Mouse (Mus musculus) lung, postnatal 0 days (tissue): ENCODE measurements around the gene Cyb5r2.

Experiments
- CTCF ChIP-seq: IDR thresholded peaks from 2 replicates; pipeline ENCODE4 v1.5.1; 2016; ENCODE audit warnings: antibody characterized with exemption, mild to moderate bottlenecking
- EP300 ChIP-seq: IDR thresholded peaks from 2 replicates; pipeline ENCODE4 v1.6.1; 2016; ENCODE audit warnings: antibody characterized with exemption, mild to moderate bottlenecking, control low read depth

DNA sequence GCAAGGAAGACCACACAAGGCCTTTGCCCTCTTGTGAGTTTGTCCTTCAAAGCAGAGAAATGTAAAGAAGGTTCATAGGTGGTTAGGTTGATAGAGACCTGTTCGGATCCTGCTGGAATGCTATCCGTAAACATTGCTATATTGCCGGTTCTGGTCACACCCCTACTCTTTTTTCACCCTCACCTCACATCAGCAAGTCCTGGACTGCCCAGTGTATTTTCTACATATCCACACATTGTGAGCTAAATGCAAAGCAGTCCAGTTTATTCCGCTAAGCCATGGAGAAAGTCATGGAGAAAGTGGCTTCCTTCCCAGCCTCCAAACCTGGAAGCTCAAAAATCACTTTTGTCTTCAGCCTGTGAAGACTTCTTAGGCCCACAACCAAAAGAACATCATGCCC, 8.1 kb downstream of the Cyb5r2 start:
- no peak for TF ChIP-seq CTCF
- TF ChIP-seq EP300: no peak
